Mouse (Mus musculus): ENCODE data around the gene Tcp10a. TPM values are rescaled to one million over a fixed set of nuclear protein-coding genes. Genes with fewer than 3 reads are reported as not detected.
"Not testable (repeated sequence)": the region's sequence is repeated elsewhere in the genome, so short reads cannot be mapped to it uniquely, and the experiment has no call there.

The Tcp10a gene
- total RNA-seq, 1 experiment, result 0.09 TPM

DNA sequence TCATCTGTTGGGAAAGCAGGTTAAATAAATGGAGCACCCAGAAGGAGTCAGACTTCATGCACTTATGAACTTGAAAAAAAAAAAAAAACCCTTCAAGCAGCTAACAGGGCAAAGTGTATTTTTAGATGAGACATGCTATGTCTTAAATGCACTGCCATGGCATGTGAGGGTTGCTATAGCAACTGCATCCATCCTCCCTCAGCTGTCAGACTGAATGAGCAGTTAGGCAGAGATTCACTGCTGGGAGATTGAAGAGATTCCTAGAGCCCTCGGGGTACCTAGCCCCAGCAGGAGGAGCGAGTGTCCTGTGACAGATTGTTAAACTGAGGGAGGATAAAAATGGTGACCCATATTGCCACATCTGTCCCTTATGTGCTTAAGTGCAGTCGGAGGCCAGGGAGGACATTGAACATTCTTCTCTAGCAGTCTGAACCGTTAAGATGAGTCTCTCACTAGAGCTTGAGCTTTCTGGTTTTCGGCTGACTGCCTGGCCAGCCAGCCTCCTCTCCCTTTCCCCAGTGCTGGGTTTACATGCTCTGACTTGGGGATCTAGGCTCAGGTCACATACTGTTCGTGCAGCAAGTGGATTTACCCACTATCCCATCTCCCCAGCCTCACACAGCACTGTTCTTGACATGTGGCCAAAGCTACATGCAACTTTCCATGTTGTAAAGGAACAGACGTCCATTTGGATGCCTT is 42.4 kb downstream of the Tcp10a start:
- H3K9ac ChIP-seq (ENCODE audit: insufficient read depth, low read depth, low read length, poor library complexity, severe bottlenecking); H3K4me3 ChIP-seq (ENCODE audit: insufficient read depth in 1 of 2, low read depth in 1 of 2, low read length in 2 of 2, poor library complexity in 1 of 2, severe bottlenecking in 1 of 2); H3K4me1 ChIP-seq (ENCODE audit: control insufficient read depth in 2 of 2, insufficient read depth in 2 of 2, low read length in 2 of 2, poor library complexity in 1 of 2); H3K27ac ChIP-seq (ENCODE audit: insufficient read depth, low read depth, low read length, poor library complexity, severe bottlenecking); in situ Hi-C loops (cut with MboI; ENCODE audit: low sequenced_read_pairs in 2 of 2, unreplicated experiment in 2 of 2); H3K9me3 ChIP-seq (ENCODE audit: control insufficient read depth, insufficient read depth, low read depth, low read length); H3K36me3 ChIP-seq (ENCODE audit: control insufficient read depth, insufficient read depth, low read length, poor library complexity, severe bottlenecking); DNase-seq (ENCODE audit: low read depth, low spot score): not testable (repeated sequence)

DNA sequence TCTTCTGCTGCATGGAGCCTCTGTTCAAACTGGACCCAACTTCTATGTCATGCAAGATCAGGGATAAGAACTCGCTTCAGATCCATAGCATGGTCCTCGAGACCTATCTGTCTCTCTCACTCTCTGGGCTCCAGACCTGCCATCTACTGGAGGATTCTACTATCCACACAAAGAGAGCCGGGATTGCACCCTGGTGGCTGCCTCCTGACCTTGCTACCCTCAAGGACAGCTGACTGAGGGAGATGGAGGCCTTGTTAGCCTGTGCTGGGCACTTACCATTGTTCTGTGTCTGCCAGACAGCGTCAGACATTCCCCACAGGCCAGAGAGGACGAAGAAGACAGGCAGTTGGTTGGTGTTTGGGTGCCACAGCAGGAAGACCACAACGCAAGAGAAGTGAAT is 45.0 kb downstream of the Tcp10a start:
- H3K4me1 ChIP-seq (ENCODE audit: control insufficient read depth in 2 of 2, insufficient read depth in 2 of 2, low read length in 2 of 2, poor library complexity in 1 of 2); DNase-seq (ENCODE audit: low read depth, low spot score); H3K9ac ChIP-seq (ENCODE audit: insufficient read depth, low read depth, low read length, poor library complexity, severe bottlenecking); H3K9me3 ChIP-seq (ENCODE audit: control insufficient read depth, insufficient read depth, low read depth, low read length); H3K27ac ChIP-seq (ENCODE audit: insufficient read depth, low read depth, low read length, poor library complexity, severe bottlenecking); H3K36me3 ChIP-seq (ENCODE audit: control insufficient read depth, insufficient read depth, low read length, poor library complexity, severe bottlenecking); H3K4me3 ChIP-seq (ENCODE audit: insufficient read depth in 1 of 2, low read depth in 1 of 2, low read length in 2 of 2, poor library complexity in 1 of 2, severe bottlenecking in 1 of 2); in situ Hi-C loops (cut with MboI; ENCODE audit: low sequenced_read_pairs in 2 of 2, unreplicated experiment in 2 of 2): not testable (repeated sequence)

DNA sequence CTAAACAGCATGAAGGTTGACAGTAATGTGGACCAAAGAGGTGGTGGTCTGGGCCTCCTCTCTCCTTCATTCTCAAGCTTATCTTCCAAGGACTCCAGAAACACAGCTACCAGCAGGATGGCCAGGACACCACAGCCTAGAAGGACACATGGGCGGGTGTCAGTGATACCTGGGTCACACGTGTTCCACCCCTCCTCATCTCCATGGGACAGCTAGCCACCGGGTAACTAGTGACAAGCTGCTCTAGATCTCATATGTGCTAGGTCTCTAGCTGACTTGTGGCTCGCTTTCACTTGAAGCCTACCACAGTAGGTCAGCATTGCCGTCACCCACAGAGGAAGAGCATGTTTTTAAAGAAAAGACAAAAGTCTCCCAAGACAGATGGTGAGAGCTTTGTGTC is 47.4 kb downstream of the Tcp10a start, which contains the start of gene Gm49630:
TSS of gene Gm49630 (minus strand) at position 101 of the 400 bp plus-strand sequence.
- H3K9me3 ChIP-seq (ENCODE audit: control insufficient read depth, insufficient read depth, low read depth, low read length); H3K36me3 ChIP-seq (ENCODE audit: control insufficient read depth, insufficient read depth, low read length, poor library complexity, severe bottlenecking); DNase-seq (ENCODE audit: low read depth, low spot score); H3K4me3 ChIP-seq (ENCODE audit: insufficient read depth in 1 of 2, low read depth in 1 of 2, low read length in 2 of 2, poor library complexity in 1 of 2, severe bottlenecking in 1 of 2); H3K9ac ChIP-seq (ENCODE audit: insufficient read depth, low read depth, low read length, poor library complexity, severe bottlenecking); in situ Hi-C loops (cut with MboI; ENCODE audit: low sequenced_read_pairs in 2 of 2, unreplicated experiment in 2 of 2); H3K4me1 ChIP-seq (ENCODE audit: control insufficient read depth in 2 of 2, insufficient read depth in 2 of 2, low read length in 2 of 2, poor library complexity in 1 of 2); H3K27ac ChIP-seq (ENCODE audit: insufficient read depth, low read depth, low read length, poor library complexity, severe bottlenecking): not testable (repeated sequence)

DNA sequence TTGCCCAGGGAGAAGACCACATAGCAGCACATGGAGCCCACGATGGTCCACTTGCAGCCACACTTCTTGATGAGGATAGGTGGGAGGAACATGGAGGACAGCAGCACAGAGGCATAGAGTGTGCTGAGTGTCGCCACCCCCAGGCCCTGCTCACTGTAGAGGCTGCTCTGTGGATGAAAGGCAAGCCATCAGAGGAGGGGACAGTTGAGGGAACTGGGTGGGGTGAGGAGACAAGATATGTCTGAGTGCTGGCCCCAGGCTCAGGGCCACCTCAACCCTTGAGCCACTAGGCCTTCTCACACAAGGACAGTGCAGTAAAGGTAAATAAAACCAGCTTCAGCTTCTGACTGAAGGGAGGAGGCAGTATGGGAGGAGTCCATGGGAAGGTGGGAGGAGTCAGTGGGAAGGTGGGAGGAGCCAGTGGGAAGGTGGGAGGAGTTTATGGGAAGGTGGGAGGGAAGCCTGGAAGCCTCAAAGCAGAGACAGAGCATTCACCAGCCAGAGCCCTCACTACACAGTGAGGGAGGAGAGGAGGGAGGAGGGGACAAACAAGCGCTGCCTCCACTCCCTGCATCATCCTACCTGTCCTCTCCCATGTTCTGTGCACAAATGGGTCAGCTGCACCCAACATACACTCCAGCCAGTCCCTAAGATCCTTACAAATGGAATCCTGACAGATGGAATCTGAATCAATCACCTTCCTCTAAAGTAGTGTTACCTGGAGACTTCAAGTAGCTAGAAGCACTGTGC is 52.7 kb downstream of the Tcp10a start:
- H3K4me3 ChIP-seq (ENCODE audit: insufficient read depth in 1 of 2, low read depth in 1 of 2, low read length in 2 of 2, poor library complexity in 1 of 2, severe bottlenecking in 1 of 2); H3K9me3 ChIP-seq (ENCODE audit: control insufficient read depth, insufficient read depth, low read depth, low read length): not testable (repeated sequence)

DNA sequence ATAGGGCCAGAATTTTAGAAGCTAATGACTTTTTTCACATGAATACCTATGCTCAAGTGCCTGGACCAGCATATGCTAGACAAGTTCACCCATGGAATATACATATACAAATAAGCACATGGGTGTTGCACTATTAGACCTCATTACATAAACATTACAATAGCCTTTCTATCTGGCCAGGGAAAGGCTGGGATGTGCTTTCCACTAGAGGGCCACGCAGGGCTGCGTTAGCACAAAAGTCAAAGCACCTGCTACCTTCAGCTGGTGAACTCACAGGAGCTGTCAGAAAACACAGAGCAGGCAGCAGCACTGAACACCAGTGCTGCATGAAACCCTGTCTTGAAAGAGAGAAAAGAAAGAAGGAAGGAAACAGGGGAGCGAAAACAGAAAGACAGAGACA is 53.5 kb downstream of the Tcp10a start:
- H3K36me3 ChIP-seq (ENCODE audit: control insufficient read depth, insufficient read depth, low read length, poor library complexity, severe bottlenecking); in situ Hi-C loops (cut with MboI; ENCODE audit: low sequenced_read_pairs in 2 of 2, unreplicated experiment in 2 of 2); H3K4me1 ChIP-seq (ENCODE audit: control insufficient read depth in 2 of 2, insufficient read depth in 2 of 2, low read length in 2 of 2, poor library complexity in 1 of 2); H3K4me3 ChIP-seq (ENCODE audit: insufficient read depth in 1 of 2, low read depth in 1 of 2, low read length in 2 of 2, poor library complexity in 1 of 2, severe bottlenecking in 1 of 2); H3K9ac ChIP-seq (ENCODE audit: insufficient read depth, low read depth, low read length, poor library complexity, severe bottlenecking); H3K9me3 ChIP-seq (ENCODE audit: control insufficient read depth, insufficient read depth, low read depth, low read length); H3K27ac ChIP-seq (ENCODE audit: insufficient read depth, low read depth, low read length, poor library complexity, severe bottlenecking); DNase-seq (ENCODE audit: low read depth, low spot score): not testable (repeated sequence)

More for the DNA sequence above, 52.7 kb downstream of the Tcp10a start:
- H3K9ac ChIP-seq (ENCODE audit: insufficient read depth, low read depth, low read length, poor library complexity, severe bottlenecking); H3K27ac ChIP-seq (ENCODE audit: insufficient read depth, low read depth, low read length, poor library complexity, severe bottlenecking); DNase-seq (ENCODE audit: low read depth, low spot score); H3K36me3 ChIP-seq (ENCODE audit: control insufficient read depth, insufficient read depth, low read length, poor library complexity, severe bottlenecking); in situ Hi-C loops (cut with MboI; ENCODE audit: low sequenced_read_pairs in 2 of 2, unreplicated experiment in 2 of 2); H3K4me1 ChIP-seq (ENCODE audit: control insufficient read depth in 2 of 2, insufficient read depth in 2 of 2, low read length in 2 of 2, poor library complexity in 1 of 2): not testable (repeated sequence)

GRCm38 (mm10) chr17:7382711-7383110 is 58.3 kb downstream of the Tcp10a start:
- H3K4me3 ChIP-seq (ENCODE audit: insufficient read depth in 1 of 2, low read depth in 1 of 2, low read length in 2 of 2, poor library complexity in 1 of 2, severe bottlenecking in 1 of 2); in situ Hi-C loops (cut with MboI; ENCODE audit: low sequenced_read_pairs in 2 of 2, unreplicated experiment in 2 of 2); H3K36me3 ChIP-seq (ENCODE audit: control insufficient read depth, insufficient read depth, low read length, poor library complexity, severe bottlenecking); H3K27ac ChIP-seq (ENCODE audit: insufficient read depth, low read depth, low read length, poor library complexity, severe bottlenecking); DNase-seq (ENCODE audit: low read depth, low spot score); H3K9ac ChIP-seq (ENCODE audit: insufficient read depth, low read depth, low read length, poor library complexity, severe bottlenecking); H3K4me1 ChIP-seq (ENCODE audit: control insufficient read depth in 2 of 2, insufficient read depth in 2 of 2, low read length in 2 of 2, poor library complexity in 1 of 2); H3K9me3 ChIP-seq (ENCODE audit: control insufficient read depth, insufficient read depth, low read depth, low read length): not testable (repeated sequence)

- H3K9ac ChIP-seq (ENCODE audit: insufficient read depth, low read depth, low read length, poor library complexity, severe bottlenecking); H3K4me3 ChIP-seq (ENCODE audit: insufficient read depth in 1 of 2, low read depth in 1 of 2, low read length in 2 of 2, poor library complexity in 1 of 2, severe bottlenecking in 1 of 2); H3K36me3 ChIP-seq (ENCODE audit: control insufficient read depth, insufficient read depth, low read length, poor library complexity, severe bottlenecking); in situ Hi-C loops (cut with MboI; ENCODE audit: low sequenced_read_pairs in 2 of 2, unreplicated experiment in 2 of 2); H3K27ac ChIP-seq (ENCODE audit: insufficient read depth, low read depth, low read length, poor library complexity, severe bottlenecking); H3K4me1 ChIP-seq (ENCODE audit: control insufficient read depth in 2 of 2, insufficient read depth in 2 of 2, low read length in 2 of 2, poor library complexity in 1 of 2); H3K9me3 ChIP-seq (ENCODE audit: control insufficient read depth, insufficient read depth, low read depth, low read length); DNase-seq (ENCODE audit: low read depth, low spot score): not testable (repeated sequence)
Observed at GRCm38 (mm10) chr17:7383167-7384143, 59.0 kb downstream of the Tcp10a start.

DNA sequence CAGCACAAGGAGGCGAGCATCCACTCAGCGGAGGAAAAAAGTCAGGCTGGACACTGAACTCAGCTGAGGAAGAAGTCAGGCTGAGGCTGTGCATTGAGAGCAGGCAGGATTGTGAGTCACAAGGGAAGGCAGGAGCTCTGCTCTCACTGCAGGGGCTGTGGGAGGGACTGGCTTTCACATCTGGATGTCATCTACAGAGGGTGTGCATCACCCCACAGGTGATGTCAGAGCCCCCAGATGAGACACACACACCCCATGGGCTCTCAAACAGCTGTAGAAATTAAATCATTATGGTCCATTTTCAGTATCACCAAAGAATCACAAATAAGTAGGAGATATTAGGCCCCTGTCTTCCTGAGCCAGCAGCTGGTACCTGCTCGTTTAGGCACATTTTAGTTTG is 60.9 kb downstream of the Tcp10a start, which contains the start of gene Unc93a2:
TSS of gene Unc93a2 (minus strand) at position 101 of the 400 bp plus-strand sequence.
- DNase-seq (ENCODE audit: low read depth, low spot score); H3K9ac ChIP-seq (ENCODE audit: insufficient read depth, low read depth, low read length, poor library complexity, severe bottlenecking); in situ Hi-C loops (cut with MboI; ENCODE audit: low sequenced_read_pairs in 2 of 2, unreplicated experiment in 2 of 2); H3K4me1 ChIP-seq (ENCODE audit: control insufficient read depth in 2 of 2, insufficient read depth in 2 of 2, low read length in 2 of 2, poor library complexity in 1 of 2); H3K9me3 ChIP-seq (ENCODE audit: control insufficient read depth, insufficient read depth, low read depth, low read length); H3K27ac ChIP-seq (ENCODE audit: insufficient read depth, low read depth, low read length, poor library complexity, severe bottlenecking); H3K4me3 ChIP-seq (ENCODE audit: insufficient read depth in 1 of 2, low read depth in 1 of 2, low read length in 2 of 2, poor library complexity in 1 of 2, severe bottlenecking in 1 of 2); H3K36me3 ChIP-seq (ENCODE audit: control insufficient read depth, insufficient read depth, low read length, poor library complexity, severe bottlenecking): not testable (repeated sequence)

Measured in ES-E14 (cell line).